Mouse (Mus musculus) liver, postnatal 0 days (tissue): Measurements from ENCODE around the gene Vps33b.

Experiments
- CTCF ChIP-seq: sonication (generic); IDR thresholded peaks from 2 replicates; pipeline ENCODE4 v1.5.1; 2016; ENCODE audit warnings: antibody characterized with exemption, low read depth
- EP300 ChIP-seq: IDR thresholded peaks from 2 replicates; pipeline ENCODE4 v1.6.1; 2016; ENCODE audit warnings: antibody characterized with exemption, low read depth, mild to moderate bottlenecking

GRCm38 (mm10) chr7:80280032-80280431, 10.6 kb downstream of the Vps33b start:
- TF ChIP-seq EP300 (no peak), CTCF (no peak)
